Mouse (Mus musculus) brain, embryonic 14.5 days (tissue): ENCODE measurements around the gene Rasa4.
"Not testable (repeated sequence)": the region's sequence is repeated elsewhere in the genome, so short reads cannot be mapped to it uniquely, and the experiment has no call there.

Experiments used
- CTCF ChIP-seq: fragments of 200-500 bp; IDR thresholded peaks from 2 replicates; pipeline ENCODE4 v1.5.1; 2012; ENCODE audit warnings: inconsistent platforms, mild to moderate bottlenecking, moderate library complexity, borderline replicate concordance; ENCODE audit not compliant: insufficient read depth, insufficient read length; ENCODE audit errors: extremely low read depth
- POLR2A ChIP-seq: fragments of 200-500 bp; IDR thresholded peaks from 2 replicates; pipeline ENCODE4 v1.6.1; 2012; ENCODE audit warnings: mild to moderate bottlenecking, inconsistent platforms, borderline replicate concordance; ENCODE audit not compliant: poor library complexity, insufficient read depth, insufficient read length, severe bottlenecking; ENCODE audit errors: extremely low read depth

GRCm38 (mm10) chr5:136048541-136048940 lies 35.2 kb upstream of the Rasa4 start:
- not testable (repeated sequence) for TF ChIP-seq POLR2A, CTCF
